Mouse (Mus musculus) kidney, adult 2 months (tissue): ENCODE measurements at regions not wholly inside any gene's neighbourhood (a gene's known extent, or its start where the extent isn't known, plus 50 kb on each side); places are given as distances from the start of the nearest gene placed in this dataset.

Experiments
- DNase-seq: peaks from one replicate; pipeline ENCODE4 v3.0.0; 2021
- H3K27ac ChIP-seq: fragments of 200-500 bp; 2 replicates; pipeline ENCODE4 v1.5.1; 2012; ENCODE audit warnings: low read depth, low read length, control low read depth, inconsistent platforms; ENCODE audit not compliant: insufficient read depth
- H3K27me3 ChIP-seq: fragments of 200-500 bp; replicated peaks from 2 replicates; pipeline ENCODE4 v1.6.1; 2012; ENCODE audit warnings: mild to moderate bottlenecking, moderate library complexity, low read length, inconsistent platforms; ENCODE audit not compliant: control insufficient read depth, insufficient read depth
- H3K36me3 ChIP-seq: fragments of 200-500 bp; 2 replicates; pipeline ENCODE4 v1.6.1; 2012; ENCODE audit warnings: mild to moderate bottlenecking, moderate library complexity, low read length, inconsistent platforms; ENCODE audit not compliant: control insufficient read depth, insufficient read depth
- H3K4me1 ChIP-seq: fragments of 200-500 bp; 2 replicates; pipeline ENCODE4 v1.6.1; 2011; ENCODE audit warnings: low read length; ENCODE audit not compliant: control insufficient read depth, insufficient read depth
- H3K4me3 ChIP-seq: fragments of 200-500 bp; 2 replicates; pipeline ENCODE4 v1.5.1; 2011; ENCODE audit warnings: mild to moderate bottlenecking, low read depth, low read length, control low read depth; ENCODE audit not compliant: insufficient read depth
- CTCF ChIP-seq: fragments of 200-500 bp; conservative IDR thresholded peaks from 2 replicates; pipeline ENCODE4 v1.5.1; 2011; ENCODE audit warnings: low read depth, mild to moderate bottlenecking, control low read depth, low read length, moderate library complexity, mixed read lengths; ENCODE audit not compliant: insufficient read depth, insufficient read length
- POLR2A ChIP-seq: fragments of 200-500 bp; IDR thresholded peaks from one replicate; pipeline ENCODE4 v1.6.1; 2011; ENCODE audit warnings: low read depth, low read length, control low read depth
- whole genome bisulfite sequencing: fragments of 180-500 bp; shearing (Covaris S2); methylation state at CpG from one replicate; pipeline ENCODE4 v1.1.7; 2018; 5-methylcytosine and 5-hydroxymethylcytosine counted together

GRCm38 (mm10) chr12:27104925-27105571 lies 237.3 kb downstream of the Sox11 start:
- H3K4me1 ChIP-seq: no peaks in the 10 kb centered on the region
- TF ChIP-seq POLR2A (no peak), CTCF (no peak)
- H3K27ac ChIP-seq: no peak overlapping the region
- no peak overlapping the region for H3K4me3 ChIP-seq
- H3K36me3 ChIP-seq: no peaks in the 10 kb centered on the region
- WGBS: 67% methylated on average over 9 of the region's 9 CpGs
- no peak for DNase-seq
- H3K27me3 ChIP-seq: no peaks in the 10 kb centered on the region

- Histone ChIP-seq H3K27me3 (no peaks in the 10 kb centered on the region), H3K4me1 (no peaks in the 10 kb centered on the region), H3K4me3 (no peak overlapping the region), H3K27ac (no peak overlapping the region), H3K36me3 (no peaks in the 10 kb centered on the region)
- no peak for DNase-seq
- no peak for TF ChIP-seq POLR2A
- 94% methylated on average over 2 of the region's 2 CpGs for WGBS
Observed at GRCm38 (mm10) chr12:27102996-27103395, 239.4 kb downstream of the Sox11 start.

- Histone ChIP-seq H3K36me3 (no peaks in the 10 kb centered on the region), H3K27ac (no peak overlapping the region), H3K4me1 (no peaks in the 10 kb centered on the region), H3K4me3 (no peak overlapping the region), H3K27me3 (no peaks in the 10 kb centered on the region)
- WGBS: 65% methylated on average over 1 of the region's 1 CpGs
- TF ChIP-seq CTCF (no peak), POLR2A (no peak)
- no peak for DNase-seq
Observed at GRCm38 (mm10) chr12:27089206-27089605, 253.2 kb downstream of the Sox11 start.

- Histone ChIP-seq H3K4me3 (no peak overlapping the region), H3K36me3 (no peaks in the 10 kb centered on the region), H3K4me1 (no peaks in the 10 kb centered on the region), H3K27me3 (no peaks in the 10 kb centered on the region), H3K27ac (no peak overlapping the region)
- TF ChIP-seq POLR2A: no peak
- WGBS: 83% methylated on average over 2 of the region's 2 CpGs
- DNase-seq: no peak
Observed at GRCm38 (mm10) chr12:27085890-27086289, 256.5 kb downstream of the Sox11 start.

- Histone ChIP-seq H3K27me3 (no peaks in the 10 kb centered on the region), H3K27ac (no peak overlapping the region), H3K4me3 (no peak overlapping the region), H3K36me3 (no peaks in the 10 kb centered on the region), H3K4me1 (no peaks in the 10 kb centered on the region)
- 56% methylated on average over 4 of the region's 4 CpGs for WGBS
- DNase-seq: no peak
- TF ChIP-seq POLR2A (no peak), CTCF (no peak)
Observed at GRCm38 (mm10) chr12:27083645-27084550, 258.5 kb downstream of the Sox11 start.

- WGBS: 22% methylated on average over 8 of the region's 8 CpGs
- H3K36me3 ChIP-seq: no peaks in the 10 kb centered on the region
- no peak for DNase-seq
- TF ChIP-seq CTCF (no peak), POLR2A (no peak)
- no peaks in the 10 kb centered on the region for H3K4me1 ChIP-seq
- H3K27ac ChIP-seq: no peak overlapping the region
- H3K4me3 ChIP-seq: no peak overlapping the region
- H3K27me3 ChIP-seq: no peaks in the 10 kb centered on the region
Observed at GRCm38 (mm10) chr12:27083089-27083488, 259.3 kb downstream of the Sox11 start.

- H3K36me3 ChIP-seq: no peaks in the 10 kb centered on the region
- TF ChIP-seq POLR2A: no peak
- DNase-seq: no peak
- no peak overlapping the region for H3K4me3 ChIP-seq
- H3K4me1 ChIP-seq: no peaks in the 10 kb centered on the region
- H3K27me3 ChIP-seq: no peaks in the 10 kb centered on the region
- no peak overlapping the region for H3K27ac ChIP-seq
- 7% methylated on average over 8 of the region's 8 CpGs for WGBS
Observed at GRCm38 (mm10) chr12:27082624-27083023, 259.8 kb downstream of the Sox11 start.
